Mouse (Mus musculus) embryo, embryonic 9.5 days (tissue): ENCODE data around the gene Pdcd5.

ENCODE experiments used
- DNase-seq: peaks from one replicate; pipeline ENCODE4 v3.0.0-alpha.2; 2017; ENCODE audit errors: extremely low spot score

Pdcd5 gene

DNA sequence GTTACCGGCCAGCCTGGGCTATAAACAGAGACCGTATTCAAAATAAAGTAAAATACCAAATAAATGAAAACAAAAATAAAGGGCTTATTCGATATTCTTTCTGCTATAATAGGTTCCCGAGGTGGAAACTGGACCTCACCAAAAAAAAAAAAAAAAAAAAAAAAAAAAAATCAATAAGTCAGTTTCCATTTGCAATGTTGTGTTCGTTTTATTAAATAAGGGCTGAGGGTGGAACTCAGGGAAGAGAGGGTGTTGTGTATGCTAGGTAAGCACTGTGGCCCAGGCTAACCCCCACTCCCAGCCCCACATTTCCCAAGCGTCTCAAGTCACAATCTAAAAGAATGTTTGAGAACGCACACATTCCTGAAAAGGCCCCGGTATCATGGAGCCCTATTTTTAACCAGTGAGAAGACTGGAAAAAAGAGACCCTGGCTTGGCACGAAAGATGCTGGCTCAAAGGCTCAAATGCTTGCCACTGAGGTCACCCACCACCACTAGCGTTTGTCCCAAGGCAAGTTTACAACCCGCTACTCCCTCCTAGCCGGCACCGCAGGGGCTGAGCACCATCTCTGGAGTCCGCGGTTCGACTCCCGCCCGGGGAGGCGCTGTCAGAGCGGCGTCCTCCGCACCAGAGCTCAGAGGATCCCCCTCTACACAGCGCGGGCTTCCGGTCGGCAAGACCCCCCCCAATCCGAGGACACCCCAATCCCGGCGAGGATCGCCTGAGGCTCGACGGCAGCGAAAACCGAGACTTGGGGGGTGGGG lies 822 bp downstream of the Pdcd5 start:
- no peak for DNase-seq

DNA sequence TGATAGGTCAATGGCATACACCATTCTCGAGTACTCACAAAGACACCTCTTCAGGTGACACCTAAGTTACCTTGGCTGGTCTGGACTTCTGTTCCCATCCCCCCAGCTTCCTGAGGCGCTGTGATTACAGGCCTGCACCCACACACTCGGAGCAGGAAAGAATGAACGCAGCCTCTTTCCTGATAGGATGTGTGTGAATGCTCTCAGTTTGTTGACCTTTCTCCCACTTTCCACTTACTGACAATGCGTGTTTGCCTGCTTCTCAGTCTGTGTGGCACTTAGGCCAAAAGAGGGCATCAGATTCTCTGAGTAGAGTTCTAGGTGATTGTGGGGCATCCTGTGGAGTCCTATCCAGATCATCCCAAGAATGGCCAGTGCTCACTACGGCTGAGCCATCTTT lies 7.2 kb downstream of the Pdcd5 start:
- DNase-seq: no peak

DNA sequence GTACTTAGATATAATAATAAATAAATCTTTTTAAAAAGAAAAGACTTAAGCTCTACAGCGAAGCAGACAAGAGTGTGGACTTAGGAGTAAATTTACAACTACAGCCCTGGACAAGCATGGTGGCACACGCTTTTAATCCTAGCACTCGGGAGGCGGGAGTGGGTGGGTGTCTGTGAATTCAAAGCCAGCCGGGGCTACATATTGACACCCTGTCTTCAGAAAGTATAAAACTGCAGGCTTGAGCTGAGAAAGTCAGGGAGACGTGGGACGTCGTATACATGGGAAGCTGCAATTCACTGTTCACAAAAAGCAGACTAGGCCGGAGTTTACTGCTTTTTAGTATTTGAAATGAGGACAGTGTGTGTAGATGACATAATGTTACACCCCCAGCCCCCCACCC lies 10.4 kb downstream of the Pdcd5 start:
- no peak for DNase-seq

DNA sequence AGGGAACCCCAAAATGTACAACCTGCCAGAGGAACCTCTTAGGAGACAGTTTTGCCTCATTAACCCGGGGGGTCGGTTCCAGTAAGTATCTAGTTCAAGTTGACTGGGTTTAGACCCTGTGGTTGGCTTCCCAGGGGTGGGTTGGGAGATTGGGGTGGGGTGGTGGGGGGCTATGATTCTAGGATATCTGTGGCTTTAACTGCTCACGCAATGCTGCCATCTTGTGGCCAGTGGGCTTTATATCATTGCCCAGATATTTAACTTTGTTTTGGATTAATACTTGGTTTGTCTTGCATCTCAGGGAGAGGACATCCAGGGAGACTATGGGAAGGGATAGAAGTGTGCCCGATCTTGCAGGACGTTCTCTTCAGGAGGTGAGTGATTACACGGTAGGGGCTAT lies 11.1 kb downstream of the Pdcd5 start:
- peak; percentile 29 for DNase-seq

DNA sequence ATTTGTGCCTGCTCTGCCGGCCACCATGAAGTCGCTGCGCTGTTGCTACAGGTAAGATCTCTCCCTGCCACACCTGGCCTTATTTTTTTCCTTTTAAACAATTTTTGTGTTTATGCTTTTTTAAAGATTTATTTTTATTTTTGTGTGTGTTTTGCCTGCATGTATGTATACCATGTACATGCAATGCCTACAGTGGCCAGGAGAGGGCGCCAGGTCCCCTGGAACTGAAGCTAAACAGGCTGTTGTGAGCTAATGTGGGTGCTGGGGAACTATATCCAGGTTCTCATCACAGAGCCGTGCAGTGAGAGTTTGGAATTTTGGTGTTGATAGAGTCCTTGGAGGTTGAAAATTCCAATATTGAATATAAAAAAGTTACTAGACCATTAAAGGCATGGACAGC lies 18.8 kb downstream of the Pdcd5 start:
- peak; percentile 17 for DNase-seq

DNA sequence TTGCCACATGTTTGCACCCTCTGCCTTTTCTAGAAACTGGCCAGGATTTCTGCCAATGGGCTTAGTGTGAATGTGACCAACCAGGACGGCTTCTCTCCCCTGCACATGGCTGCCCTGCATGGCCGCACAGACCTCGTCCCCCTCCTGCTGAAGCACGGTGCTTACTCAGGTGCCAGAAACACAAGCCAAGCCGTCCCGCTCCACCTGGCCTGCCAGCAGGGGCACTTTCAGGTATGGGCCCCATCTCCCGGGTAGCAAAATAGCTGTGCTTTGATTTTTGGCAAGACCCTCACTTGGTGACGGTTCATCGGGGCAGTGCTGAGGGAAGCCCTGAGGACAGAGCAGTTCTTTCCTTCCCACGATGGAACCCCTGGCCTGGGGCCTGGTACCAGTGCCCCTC lies 19.9 kb downstream of the Pdcd5 start:
- no peak for DNase-seq

DNA sequence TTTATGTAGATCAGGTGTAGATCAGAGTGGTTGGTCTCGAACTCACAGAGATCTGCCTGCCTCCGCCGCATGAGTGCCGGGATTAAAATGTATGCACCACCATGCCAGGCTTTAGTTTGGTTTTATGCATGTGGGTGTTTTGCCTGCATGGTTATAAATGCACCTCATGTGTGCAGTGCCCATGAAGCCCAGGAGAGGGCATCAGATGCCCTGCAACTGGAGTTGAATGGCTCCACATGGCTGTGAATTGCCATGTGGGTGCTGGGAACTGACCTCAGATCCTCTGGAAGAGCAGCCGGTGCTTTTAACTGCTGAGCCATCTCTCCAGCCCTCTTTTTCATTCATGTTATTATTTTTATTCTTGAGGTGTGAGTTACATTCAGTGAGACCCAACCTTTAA lies 21.3 kb downstream of the Pdcd5 start:
- no peak for DNase-seq

DNA sequence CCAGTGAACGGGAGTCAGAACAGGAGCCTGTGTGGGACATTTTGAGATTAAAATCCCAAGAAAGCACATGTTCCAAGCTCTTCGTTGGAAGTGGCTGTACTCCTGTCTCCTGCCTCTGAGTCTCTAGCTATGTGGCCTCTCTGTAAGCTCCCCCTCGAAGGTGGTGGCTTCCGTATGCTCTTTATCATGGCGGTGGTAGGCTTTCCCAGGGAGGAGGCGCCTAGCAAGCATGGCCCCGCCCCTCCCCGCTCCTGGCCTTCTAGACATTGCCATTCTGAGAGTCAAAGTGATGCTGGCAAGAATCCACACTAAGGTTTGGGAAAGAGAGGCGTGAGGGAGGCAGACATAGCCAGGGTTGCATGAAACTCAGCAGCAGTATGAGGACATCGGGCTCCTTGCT lies 24.7 kb downstream of the Pdcd5 start:
- DNase-seq: no peak

DNA sequence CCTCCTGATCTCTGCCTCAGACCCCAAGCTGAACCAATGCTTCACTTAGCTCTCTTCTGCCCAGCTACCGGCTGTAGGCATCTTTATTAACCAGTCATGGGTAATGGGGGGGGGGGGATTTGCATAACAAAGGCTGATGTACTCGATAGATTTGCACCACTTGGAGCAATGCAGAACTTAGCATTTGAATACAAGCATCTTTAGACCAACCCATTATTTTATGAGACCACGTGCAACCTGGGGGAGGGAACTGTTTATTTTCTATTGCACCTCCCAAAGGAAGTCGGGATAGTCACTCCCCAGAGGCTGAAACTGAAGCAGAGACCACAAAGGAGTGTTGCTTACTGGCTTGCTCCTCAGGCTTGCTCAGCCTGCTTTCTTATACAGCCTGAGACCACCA lies 29.8 kb downstream of the Pdcd5 start:
- DNase-seq: no peak

DNA sequence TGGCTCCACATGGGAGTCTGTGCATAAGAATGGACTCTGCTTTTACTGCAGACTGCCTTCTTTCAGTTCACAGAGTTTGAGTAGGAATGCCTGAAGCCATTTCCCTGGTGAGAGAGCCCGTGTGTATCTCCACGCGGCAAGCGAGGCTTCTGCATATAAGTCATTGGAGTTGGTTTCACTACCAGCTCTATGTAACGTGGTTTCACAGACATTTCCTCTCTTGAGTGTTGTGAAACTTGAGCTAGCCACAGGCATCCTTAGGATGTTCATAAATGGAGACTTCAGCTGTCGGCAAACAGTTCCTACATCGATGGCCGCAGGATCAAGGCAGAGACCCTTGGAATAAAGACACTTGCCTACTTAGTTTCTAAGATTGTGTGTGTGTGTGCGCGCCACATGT lies 38.1 kb downstream of the Pdcd5 start:
- DNase-seq: no peak

DNA sequence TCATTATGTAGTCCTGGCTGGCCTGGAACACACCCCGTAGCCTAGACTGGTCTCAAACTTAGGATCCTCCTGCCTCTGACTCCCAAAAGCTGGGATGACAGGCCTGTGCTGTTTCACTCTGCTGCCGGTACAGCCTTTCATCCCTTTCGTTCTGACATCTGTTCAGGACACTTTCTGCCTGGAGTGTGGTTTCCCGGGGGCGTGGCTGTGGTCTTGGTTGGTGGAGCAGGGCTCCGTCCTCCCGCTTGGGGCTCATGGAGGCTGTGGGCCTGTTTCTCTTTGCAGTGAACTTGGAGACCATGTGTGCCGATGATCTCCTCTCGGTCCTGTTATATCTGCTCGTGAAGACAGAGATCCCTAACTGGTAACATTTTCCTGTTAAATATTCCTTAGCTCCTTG lies 40.5 kb downstream of the Pdcd5 start:
- no peak for DNase-seq

DNA sequence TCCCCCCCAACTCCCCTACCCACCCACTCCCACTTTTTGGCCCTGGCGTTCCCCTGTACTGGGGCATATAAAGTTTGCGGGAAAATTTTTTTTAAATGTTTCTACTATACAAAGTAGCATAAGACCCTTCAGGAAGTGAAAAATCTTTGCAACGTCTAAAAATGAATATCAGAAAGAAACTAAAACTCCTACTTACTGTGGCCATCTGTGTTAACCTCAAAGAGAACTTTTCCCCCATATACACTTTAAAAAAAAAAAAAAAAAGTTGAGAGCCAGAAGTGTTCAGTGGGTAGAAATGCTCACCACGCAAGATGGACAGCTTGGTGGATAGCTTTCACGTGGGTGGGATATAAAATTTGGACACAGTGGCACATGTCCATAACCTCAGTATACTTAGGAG lies 44.6 kb downstream of the Pdcd5 start:
- DNase-seq: no peak

DNA sequence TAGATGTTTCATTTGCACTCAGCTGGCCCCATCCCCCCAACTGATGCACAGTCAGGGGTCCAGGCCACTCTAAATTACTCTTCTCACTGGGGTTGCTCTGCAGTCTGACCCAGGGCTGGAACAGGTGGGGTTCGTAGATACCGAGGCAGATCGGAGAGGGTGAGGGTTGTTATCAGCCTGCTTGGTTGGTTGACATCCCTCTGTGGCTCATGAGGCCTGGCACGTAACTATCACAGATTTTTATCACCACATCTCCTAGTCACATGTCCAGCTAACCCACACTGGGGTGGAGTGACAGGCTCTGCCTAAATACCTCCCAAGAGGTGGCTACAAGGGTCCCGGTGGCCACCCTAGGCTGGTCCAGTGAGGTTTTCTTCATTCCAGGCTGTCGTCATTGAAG lies 46.2 kb downstream of the Pdcd5 start:
- no peak for DNase-seq

DNA sequence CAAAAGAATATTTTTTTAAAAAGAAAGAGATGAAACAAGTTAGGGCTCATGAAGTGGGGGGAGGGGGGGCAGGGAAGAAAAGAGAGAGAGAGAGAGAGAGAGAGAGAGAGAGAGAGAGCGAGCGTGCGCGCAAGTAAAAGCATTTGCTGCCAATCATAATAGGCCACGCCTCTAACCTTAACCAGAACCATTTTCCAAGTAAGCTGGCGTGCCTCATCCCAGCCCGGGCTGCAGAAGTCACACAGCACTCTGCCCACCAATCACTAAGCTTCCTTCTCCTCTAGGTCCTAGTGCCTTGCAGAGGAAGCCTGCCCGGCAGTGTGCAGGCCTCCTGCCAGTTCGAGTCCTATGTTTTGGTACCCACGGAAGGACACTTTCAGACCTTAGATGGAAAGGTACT lies 47.3 kb downstream of the Pdcd5 start:
- DNase-seq: no peak

DNA sequence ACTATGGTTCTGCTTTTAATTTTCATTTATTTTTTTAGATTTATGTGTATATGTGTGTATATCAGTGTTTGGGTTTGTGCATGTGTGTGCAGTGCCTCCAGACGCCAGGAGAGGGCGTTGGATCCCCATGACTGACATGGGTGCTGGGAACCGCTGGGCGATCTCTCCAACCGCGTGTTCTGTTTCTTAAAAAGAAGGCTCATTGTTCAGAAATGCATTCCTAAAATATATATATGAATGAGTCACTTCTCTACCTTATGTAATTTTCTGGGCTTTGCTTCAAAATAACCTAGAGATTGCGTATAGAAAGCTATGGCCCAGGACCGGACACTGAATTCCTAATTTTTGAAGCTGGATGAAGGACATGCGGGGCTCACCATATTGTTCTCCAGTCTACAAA lies 47.8 kb downstream of the Pdcd5 start:
- DNase-seq: no peak

DNA sequence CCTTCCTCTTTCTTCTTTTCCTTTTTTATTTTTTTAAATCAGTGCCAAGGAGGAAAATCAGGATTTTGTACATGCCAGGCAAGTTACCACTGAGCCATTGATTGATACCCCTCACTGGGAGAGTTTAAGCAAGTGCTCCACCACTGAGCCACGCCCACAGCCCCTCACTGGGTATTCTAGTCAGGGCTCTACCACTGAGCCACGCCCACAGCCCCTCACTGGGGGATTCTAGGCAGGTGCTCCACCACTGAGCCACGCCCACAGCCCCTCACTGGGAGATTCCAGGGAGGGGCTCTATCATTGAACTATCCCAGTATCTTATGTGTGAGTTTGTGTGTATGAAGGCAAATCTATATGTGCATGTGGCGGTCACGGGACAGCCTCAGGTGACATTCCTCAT lies 53.0 kb downstream of the Pdcd5 start:
- DNase-seq: no peak
